Mouse (Mus musculus): Measurements from ENCODE around the gene Celsr3. TPM values are rescaled to one million over a fixed set of nuclear protein-coding genes. Genes with fewer than 3 reads are reported as not detected.

Celsr3 gene
- polyA plus RNA-seq, 1 experiment from 2014 or later: 0.08 TPM

DNA sequence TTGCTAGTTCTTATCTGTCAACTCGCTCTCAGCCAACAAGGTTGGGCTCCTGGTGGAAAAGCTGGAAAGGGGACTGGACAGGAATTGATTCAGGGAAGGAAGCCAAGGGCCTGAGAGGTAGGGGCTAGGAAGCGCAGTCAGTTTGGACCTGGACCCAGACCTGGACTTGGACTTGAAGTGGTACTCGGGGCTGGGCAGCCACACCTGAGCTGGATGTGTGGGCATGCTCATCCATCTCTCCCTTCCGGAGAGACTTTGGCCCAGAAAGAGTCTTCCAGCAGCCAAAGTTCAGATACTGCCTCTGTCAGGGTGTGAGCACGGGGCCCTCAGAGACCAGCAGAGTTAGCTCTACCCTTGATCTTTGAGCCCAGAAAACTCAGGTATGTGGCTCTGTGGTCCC is 29.2 kb downstream of the Celsr3 start:
- Histone ChIP-seq H3K9ac (no peak overlapping the region), H3K36me3 (peaks cover 23% of the 10 kb centered on the region), H3K4me2 (peak overlapping the region; percentile 82; the same call in 1 of the 2 replicates), H3K4me1 (replicated peaks) (peaks cover 27% of the 10 kb centered on the region), H3K9me3 (replicated peaks) (no peaks in the 10 kb centered on the region), H3K4me3 (no peak overlapping the region), H3K27ac (ENCODE audit: poor library complexity, severe bottlenecking) (no peak overlapping the region), H3K27me3 (replicated peaks) (0 out of 2 replicates have a peak, but pooled peaks cover 3% of the 10 kb centered on the region)
- no peak for ATAC-seq (ENCODE audit: insufficient number of reproducible peaks, low FRiP score)
- 45% methylated on average over 5 of the region's 5 CpGs for WGBS

DNA sequence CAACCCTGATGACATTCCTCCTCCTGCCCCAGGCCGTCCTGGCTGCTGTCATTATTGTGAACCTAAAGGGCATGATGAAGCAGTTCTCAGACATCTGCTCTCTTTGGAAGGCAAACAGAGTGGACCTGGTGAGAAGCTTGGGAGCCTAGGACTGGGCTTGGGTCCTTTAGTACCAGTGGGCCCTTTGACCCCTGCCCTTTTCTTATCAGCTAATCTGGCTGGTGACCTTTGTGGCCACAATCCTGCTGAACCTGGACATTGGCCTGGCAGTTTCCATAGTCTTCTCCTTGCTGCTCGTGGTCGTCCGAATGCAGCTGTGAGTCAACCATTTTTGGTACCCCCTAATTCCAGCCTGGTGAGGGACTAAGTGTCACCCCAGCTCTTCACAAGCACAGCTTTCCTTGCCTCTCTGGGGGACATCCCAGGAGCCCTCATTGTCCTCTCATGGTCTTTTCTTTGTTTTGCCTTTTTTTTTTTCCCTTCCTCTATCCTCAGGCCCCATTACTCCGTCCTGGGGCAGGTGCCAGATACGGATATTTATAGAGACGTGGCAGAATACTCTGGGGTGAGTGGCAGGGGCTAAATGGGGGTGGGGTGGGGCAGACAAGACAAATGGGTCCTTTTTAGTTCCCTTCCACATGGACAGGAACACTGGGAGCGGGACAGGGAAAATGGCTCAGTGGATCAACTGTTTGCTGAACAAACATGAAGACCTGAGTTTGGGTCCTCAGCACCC is 32.8 kb downstream of the Celsr3 start:
- Histone ChIP-seq H3K4me3 (no peak overlapping the region), H3K9ac (no peak overlapping the region), H3K27me3 (replicated peaks) (no peaks in the 10 kb centered on the region), H3K27ac (ENCODE audit: poor library complexity, severe bottlenecking) (no peak overlapping the region), H3K9me3 (replicated peaks) (no peaks in the 10 kb centered on the region), H3K4me2 (no peak overlapping the region), H3K36me3 (peaks cover 36% of the 10 kb centered on the region), H3K4me1 (replicated peaks) (peaks cover 15% of the 10 kb centered on the region)
- 66% methylated on average over 8 of the region's 8 CpGs for WGBS
- ATAC-seq (ENCODE audit: insufficient number of reproducible peaks, low FRiP score): no peak

Small RNA genes lying within 50 kb of the gene (microRNA-seq; reads per million reads assigned to microRNA genes)
- gene Gm23156: not detected

Other genes with a start within 250 kb of the Celsr3 start
- gene Wdr6, start 247.6 kb upstream of the Celsr3 start, polyA plus RNA-seq (2016; fragmentation: Nextera tagmentation; extraction: Ambion mirVana): 79.4 and 80.8 TPM in 2 replicates
- gene P4htm, start 228.7 kb upstream of the Celsr3 start, polyA plus RNA-seq (2016; fragmentation: Nextera tagmentation; extraction: Ambion mirVana): 18.9 and 21.2 TPM in 2 replicates
- 49.1 and 49.7 TPM in 2 replicates for gene Arih2, start 176.9 kb upstream of the Celsr3 start, polyA plus RNA-seq (2016; fragmentation: Nextera tagmentation; extraction: Ambion mirVana)
- 57.1 and 59.3 TPM in 2 replicates for gene Slc25a20, start 164.2 kb upstream of the Celsr3 start, polyA plus RNA-seq (2016; fragmentation: Nextera tagmentation; extraction: Ambion mirVana)
- 41.8 and 44.0 TPM in 2 replicates for gene Prkar2a, start 137.0 kb upstream of the Celsr3 start, polyA plus RNA-seq (2016; fragmentation: Nextera tagmentation; extraction: Ambion mirVana)
- gene Ip6k2, start 42.5 kb upstream of the Celsr3 start, polyA plus RNA-seq (2016; fragmentation: Nextera tagmentation; extraction: Ambion mirVana): 45.1 and 47.7 TPM in 2 replicates
- 8.9 and 9.2 TPM in 2 replicates for gene Nckipsd, start 18.0 kb upstream of the Celsr3 start, polyA plus RNA-seq (2016; fragmentation: Nextera tagmentation; extraction: Ambion mirVana)
- 6.0 and 8.0 TPM in 2 replicates for gene Slc26a6, start 27.0 kb downstream of the Celsr3 start, polyA plus RNA-seq (2016; fragmentation: Nextera tagmentation; extraction: Ambion mirVana)
- gene Tmem89, start 88.3 kb downstream of the Celsr3 start, polyA plus RNA-seq (2016; fragmentation: Nextera tagmentation; extraction: Ambion mirVana): not detected in 2 replicates
- gene Uqcrc1, start 110.3 kb downstream of the Celsr3 start, polyA plus RNA-seq (2016; fragmentation: Nextera tagmentation; extraction: Ambion mirVana): 738 and 745 TPM in 2 replicates
- gene Col7a1, start 127.3 kb downstream of the Celsr3 start, polyA plus RNA-seq (2016; fragmentation: Nextera tagmentation; extraction: Ambion mirVana): 1.1 and 1.3 TPM in 2 replicates
- gene Ucn2, start 159.7 kb downstream of the Celsr3 start, polyA plus RNA-seq (2016; fragmentation: Nextera tagmentation; extraction: Ambion mirVana): not detected in 2 replicates
- gene Pfkfb4, start 165.5 kb downstream of the Celsr3 start, polyA plus RNA-seq (2016; fragmentation: Nextera tagmentation; extraction: Ambion mirVana): 3.0 and 4.3 TPM in 2 replicates
- 67.5 and 70.3 TPM in 2 replicates for gene Shisa5, start 212.2 kb downstream of the Celsr3 start, polyA plus RNA-seq (2016; fragmentation: Nextera tagmentation; extraction: Ambion mirVana)
- 5.8 and 7.1 TPM in 2 replicates for gene Trex1, start 233.4 kb downstream of the Celsr3 start, polyA plus RNA-seq (2016; fragmentation: Nextera tagmentation; extraction: Ambion mirVana)
- gene Atrip, start 247.8 kb downstream of the Celsr3 start, polyA plus RNA-seq (2016; fragmentation: Nextera tagmentation; extraction: Ambion mirVana): 17.9 and 19.6 TPM in 2 replicates

Data from heart, embryonic 12.5 days (tissue).